Mouse (Mus musculus): Measurements from ENCODE around the gene Stox2.

DNA sequence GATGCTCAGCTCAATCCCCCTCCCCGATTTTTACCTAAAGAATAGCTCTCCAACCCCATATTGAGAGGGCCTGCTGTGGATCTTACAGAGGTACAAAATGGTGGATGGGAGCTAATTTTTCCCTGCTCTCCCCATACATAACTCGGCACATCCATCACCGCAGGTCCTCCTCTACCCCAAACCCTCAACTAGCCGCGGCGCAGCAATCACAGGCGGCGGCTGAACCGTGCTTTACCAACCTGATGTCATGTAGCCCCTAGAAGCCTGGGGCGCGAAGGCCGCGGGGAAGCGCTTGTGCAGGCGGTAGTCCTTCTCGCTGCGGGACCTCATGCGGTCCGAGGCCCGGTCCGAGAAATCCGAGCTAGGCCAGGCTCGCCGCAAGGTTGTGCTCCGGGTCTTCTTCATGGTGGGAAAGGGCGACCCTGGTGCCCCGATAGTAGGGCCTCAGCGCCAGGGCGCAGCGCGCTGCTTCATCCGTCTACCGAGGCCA is 158.5 kb downstream of the Stox2 start:
- TF ChIP-seq CTCF (IDR thresholded peaks at IDR 0.05; ENCODE audit: low read depth) (no peak), EP300 (IDR thresholded peaks at IDR 0.05; ENCODE audit: low read depth) (no peak)

Measured in liver, postnatal 0 days (tissue).